Mouse (Mus musculus): ENCODE measurements at regions not wholly inside any gene's neighbourhood (a gene's known extent, or its start where the extent isn't known, plus 50 kb on each side); places are given as distances from the start of the nearest gene placed in this dataset.

DNA sequence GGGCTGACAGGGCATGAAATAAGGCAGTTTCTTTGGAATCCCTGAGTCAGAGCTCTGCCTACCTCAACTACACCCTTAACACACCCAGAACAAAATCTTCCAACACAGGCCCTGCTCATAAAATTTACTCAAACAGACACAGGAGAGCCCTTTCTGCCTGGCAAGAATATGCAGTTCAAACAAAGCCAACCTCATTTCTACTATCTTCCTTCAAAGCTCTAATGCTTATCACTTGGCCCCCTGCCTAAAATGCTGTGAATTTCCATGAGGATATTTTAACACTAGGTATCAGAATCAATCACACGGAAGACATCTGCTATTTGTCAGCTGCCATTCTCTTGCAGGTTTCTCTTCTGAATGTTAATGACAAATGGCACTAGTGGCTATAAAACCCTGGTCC, 314.3 kb upstream of the Klf6 start:
- TF ChIP-seq CTCF (IDR thresholded peaks at IDR 0.05 in 2 of 3, conservative IDR thresholded peaks at IDR 0.05 in 1 of 3; ENCODE audit: control insufficient read depth in 1 of 3, insufficient read depth in 1 of 3, low read depth in 2 of 3, low read length in 3 of 3, poor library complexity in 1 of 3, severe bottlenecking in 1 of 3) = no peak
- TF ChIP-seq ZC3H11A (IDR thresholded peaks at IDR 0.05; ENCODE audit: low read depth, low read length) = no peak
- no peak for TF ChIP-seq UBTF (IDR thresholded peaks at IDR 0.05; ENCODE audit: borderline replicate concordance, insufficient read depth, low read depth, low read length)
- TF ChIP-seq ZKSCAN1 (IDR thresholded peaks at IDR 0.05; ENCODE audit: low read depth, low read length) = no peak
- TF ChIP-seq USF1 (IDR thresholded peaks at IDR 0.05; ENCODE audit: low read depth, low read length) = no peak
- no peak for TF ChIP-seq POLR2A (IDR thresholded peaks at IDR 0.05; ENCODE audit: control insufficient read depth in 1 of 2, insufficient read depth in 1 of 2, low read depth in 1 of 2, low read length in 2 of 2, poor library complexity in 1 of 2)
- no peak for TF ChIP-seq CHD2 (IDR thresholded peaks at IDR 0.05; ENCODE audit: low read length)
- TF ChIP-seq POLR2AphosphoS2 (IDR thresholded peaks at IDR 0.05; ENCODE audit: low read length) = no peak
- TF ChIP-seq EP300 (IDR thresholded peaks at IDR 0.05; ENCODE audit: low read depth in 1 of 2, low read length in 2 of 2) = no peak

All from MEL (cell line).